Mouse (Mus musculus): ENCODE measurements at regions not wholly inside any gene's neighbourhood (a gene's known extent, or its start where the extent isn't known, plus 50 kb on each side); places are given as distances from the start of the nearest gene placed in this dataset.

DNA sequence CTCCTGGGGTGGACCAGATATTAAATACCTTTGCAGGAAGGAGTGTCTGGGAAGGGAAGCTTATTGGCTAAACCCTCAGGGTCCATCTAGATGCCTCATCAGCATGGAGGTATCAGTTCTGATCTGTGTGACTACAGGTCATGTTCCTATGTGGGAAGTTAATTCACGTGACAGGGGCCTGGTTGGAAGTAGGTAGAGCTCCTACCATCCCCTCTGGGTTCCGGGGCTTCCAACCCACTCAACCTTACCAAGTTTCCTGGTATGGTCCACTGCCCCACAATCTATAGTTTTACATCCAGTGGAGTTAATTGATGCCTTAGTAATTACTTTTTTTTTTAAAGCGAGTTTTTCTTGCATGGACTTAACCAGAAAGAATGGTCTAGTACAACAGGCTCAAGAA is 130.3 kb downstream of the Enc1 start:
- no peak for TF ChIP-seq GATA4 (IDR thresholded peaks at IDR 0.05; ENCODE audit: insufficient replicate concordance, low read length)

DNA sequence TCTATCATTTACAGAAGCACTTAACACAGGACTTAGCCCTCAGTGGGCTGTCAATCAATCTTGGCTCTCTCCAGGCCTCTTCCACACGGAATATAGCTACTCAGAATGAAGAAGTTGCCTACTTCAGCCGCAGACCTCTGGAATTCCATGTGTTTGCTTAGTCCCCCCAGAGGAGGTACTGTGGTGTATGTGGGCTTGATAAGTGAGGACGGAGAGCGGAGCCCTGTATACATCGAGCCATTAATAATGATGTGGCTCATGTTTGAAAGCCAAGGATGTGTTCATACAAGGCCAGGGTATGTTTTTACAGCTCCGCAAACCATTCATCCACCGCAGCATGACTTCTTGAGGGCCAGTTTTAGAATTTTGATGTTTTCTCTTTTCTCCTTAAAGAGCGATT is 125.8 kb downstream of the Enc1 start:
- TF ChIP-seq GATA4 (IDR thresholded peaks at IDR 0.05; ENCODE audit: insufficient replicate concordance, low read length) = no peak

DNA sequence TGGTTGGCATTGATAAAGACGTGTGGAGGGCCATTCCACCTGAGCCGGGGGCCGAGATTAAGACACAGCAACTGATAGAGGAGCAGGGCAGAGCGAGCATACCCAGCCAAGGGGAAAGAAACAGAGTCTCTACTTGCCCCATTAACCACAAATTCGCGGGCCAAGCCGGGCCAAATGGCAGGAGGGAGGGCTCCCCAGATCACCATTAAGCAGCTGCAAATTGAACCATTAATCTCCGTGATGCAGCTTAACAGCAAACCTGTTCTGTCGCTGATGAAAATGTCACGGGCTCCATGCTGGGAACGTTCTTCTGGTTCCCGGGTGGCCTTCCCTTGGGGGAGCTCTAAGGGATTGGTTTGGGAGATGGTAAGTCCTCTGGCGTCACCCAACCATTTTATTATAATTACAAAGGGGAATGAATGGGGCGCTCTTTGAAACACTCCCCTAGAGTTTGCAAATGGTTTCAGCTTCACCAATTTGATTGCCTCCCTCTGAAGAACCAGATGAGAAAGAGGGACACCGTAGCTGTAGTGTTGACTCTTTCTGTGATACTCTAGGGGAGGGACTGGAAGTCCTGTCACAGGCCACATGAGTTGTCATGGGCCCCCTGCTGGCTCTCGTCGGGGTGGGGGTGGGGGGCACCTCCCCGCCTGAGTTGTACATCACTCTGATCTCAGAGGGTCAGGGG is 124.8 kb downstream of the Enc1 start:
- TF ChIP-seq GATA4 (IDR thresholded peaks at IDR 0.05; ENCODE audit: insufficient replicate concordance, low read length) = no peak

DNA sequence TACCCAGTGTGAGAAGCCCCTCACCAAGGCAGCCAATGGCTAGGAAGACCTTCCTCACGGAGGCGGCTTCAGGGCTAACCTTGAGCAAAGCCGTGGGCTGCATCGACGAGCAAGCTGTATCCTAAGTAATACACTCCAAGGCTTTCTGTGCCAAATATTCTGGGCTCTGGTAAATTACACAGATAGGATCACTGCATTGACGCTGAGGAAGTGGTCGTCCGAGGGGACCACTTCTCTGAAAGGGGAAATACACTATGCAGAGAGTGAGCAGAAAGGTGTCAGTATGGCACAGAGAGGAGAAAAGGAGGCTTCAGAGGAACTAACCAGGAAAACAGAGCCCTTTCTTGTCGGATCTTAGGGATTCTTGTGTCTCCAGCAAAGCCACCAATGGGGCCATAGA is 124.1 kb downstream of the Enc1 start:
- TF ChIP-seq GATA4 (IDR thresholded peaks at IDR 0.05; ENCODE audit: insufficient replicate concordance, low read length) = no peak

DNA sequence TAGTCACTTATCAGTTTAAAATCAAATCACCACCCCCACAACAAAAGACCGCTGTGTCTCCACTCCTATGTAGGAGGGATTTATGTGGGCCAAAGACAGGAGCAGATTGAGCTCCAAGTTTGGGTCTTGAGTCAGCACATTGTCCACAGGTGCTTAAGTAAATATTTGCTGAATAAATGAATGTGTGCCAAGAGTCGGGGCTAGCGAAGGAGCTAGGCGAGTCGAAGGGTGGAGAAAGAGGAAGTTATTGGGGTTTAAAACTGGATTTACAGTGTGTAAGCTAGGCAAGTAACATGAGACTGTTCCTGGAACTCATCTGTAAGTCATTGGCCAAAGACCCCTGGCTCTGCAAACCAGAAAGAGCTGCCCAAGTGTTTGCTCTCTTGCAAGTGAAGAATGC is 122.9 kb downstream of the Enc1 start:
- no peak for TF ChIP-seq GATA4 (IDR thresholded peaks at IDR 0.05; ENCODE audit: insufficient replicate concordance, low read length)

DNA sequence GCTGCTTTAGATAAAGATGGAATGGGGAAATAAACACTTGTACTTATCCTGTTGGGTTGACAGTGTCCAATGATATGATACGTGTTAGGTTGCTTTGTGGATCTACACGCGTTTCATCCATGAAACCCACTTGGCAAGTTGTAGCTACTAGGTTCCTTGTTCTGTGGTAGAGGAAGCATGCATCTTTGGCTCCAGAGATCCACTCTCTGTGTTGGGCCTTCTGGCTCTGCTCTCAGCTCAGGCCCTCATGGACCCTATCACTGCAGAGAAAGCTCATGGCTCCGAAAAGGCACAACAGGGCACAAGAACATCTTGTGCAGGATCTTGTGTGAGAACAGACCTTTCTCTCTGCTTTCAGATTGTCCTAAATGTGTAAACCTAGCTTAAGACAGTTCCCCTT is 122.3 kb downstream of the Enc1 start:
- TF ChIP-seq GATA4 (IDR thresholded peaks at IDR 0.05; ENCODE audit: insufficient replicate concordance, low read length) = no peak

DNA sequence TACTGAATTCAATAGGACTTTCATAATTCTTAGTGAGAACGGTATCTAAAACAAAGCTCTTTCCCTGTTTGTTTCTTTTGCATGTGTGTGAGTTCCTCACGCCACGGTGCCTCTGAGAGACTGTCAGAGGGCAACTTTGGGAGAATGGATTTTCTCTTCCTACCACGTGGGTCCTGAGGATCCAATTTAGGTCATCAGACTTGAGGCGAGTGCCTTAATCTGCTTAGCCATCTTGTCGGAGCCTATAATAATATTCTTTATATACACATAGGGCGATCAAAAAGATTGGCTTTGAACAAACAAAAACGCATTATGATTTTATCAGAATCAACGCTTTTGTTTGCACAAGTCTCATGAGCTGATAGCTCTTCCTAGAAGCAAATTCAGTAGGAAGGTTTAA is 119.6 kb downstream of the Enc1 start:
- TF ChIP-seq GATA4 (IDR thresholded peaks at IDR 0.05; ENCODE audit: insufficient replicate concordance, low read length) = no peak

GRCm38 (mm10) chr13:97358781-97359305 is 117.9 kb downstream of the Enc1 start:
- no peak for TF ChIP-seq GATA4 (IDR thresholded peaks at IDR 0.05; ENCODE audit: insufficient replicate concordance, low read length)

DNA sequence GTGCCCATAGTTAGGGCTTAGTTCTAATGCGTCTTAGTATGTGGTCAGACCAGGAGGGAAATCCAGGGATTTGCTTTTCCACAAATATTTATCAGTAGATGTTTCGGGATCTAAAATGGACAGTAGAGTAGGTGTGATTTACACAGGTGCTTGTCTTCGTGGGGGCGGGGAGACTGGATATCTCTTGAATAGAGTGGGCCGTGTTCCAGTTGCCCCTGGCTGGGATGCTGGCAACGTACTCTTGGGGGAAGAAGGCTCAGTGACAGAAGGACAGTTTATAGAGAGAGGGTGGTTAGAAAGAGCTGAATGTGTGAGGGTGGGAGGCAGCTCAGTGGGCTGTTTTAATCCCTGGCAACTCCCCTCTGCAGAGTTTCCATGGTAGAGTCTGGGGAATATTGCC is 117.4 kb downstream of the Enc1 start:
- no peak for TF ChIP-seq GATA4 (IDR thresholded peaks at IDR 0.05; ENCODE audit: insufficient replicate concordance, low read length)

- no peak for TF ChIP-seq GATA4 (IDR thresholded peaks at IDR 0.05; ENCODE audit: insufficient replicate concordance, low read length)
These were observed 116.3 kb downstream of the Enc1 start for GRCm38 (mm10) chr13:97356923-97357807.

- TF ChIP-seq GATA4 (IDR thresholded peaks at IDR 0.05; ENCODE audit: insufficient replicate concordance, low read length) = no peak
These were observed 106.8 kb downstream of the Enc1 start for GRCm38 (mm10) chr13:97347696-97348095.

GRCm38 (mm10) chr13:97341218-97341889 is 100.4 kb downstream of the Enc1 start:
- peak; percentile 40; the same call in 1 of the 2 replicates for TF ChIP-seq GATA4 (IDR thresholded peaks at IDR 0.05; ENCODE audit: insufficient replicate concordance, low read length)

DNA sequence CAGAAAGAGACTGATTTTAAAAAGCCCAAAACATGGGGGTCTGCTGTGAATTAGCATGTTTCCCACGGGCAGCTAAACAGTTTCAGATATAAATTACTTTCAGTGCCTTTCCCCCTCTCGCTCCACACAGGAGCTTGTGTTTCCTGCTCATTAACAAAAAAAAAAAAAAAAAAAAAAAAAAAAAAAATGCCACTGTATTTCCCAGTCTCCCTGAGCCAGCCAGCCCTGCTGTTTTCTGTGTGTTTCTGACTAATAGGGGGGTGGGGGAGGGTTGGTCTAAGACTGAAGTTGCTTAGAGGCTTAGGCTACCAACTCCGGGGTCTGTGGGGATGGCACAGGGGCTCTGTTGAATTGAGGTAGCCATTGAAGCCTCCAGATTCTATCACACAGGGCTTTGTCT is 97.0 kb downstream of the Enc1 start:
- no peak for TF ChIP-seq GATA4 (IDR thresholded peaks at IDR 0.05; ENCODE audit: insufficient replicate concordance, low read length)

DNA sequence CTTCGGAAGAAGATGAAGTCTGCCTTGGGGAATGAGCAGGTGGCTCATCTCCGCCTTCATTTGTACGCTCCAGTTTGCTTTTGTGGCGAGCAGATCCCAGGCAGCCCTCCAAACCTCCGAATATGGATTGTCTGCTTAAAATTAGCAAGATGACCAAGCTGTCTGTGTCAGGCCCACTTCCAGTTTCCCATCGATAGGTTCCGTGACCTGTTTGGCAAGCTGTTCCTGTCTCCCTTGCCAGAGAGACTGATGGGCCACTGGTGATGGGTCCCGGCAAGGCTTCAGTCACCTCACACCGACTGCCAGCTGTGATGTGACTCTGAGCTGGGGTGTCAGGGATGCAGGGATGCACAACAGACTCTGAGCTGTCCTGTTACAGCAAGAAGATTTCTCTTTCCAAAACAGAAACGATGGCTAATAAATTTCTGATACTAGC is 96.4 kb downstream of the Enc1 start:
- no peak for TF ChIP-seq GATA4 (IDR thresholded peaks at IDR 0.05; ENCODE audit: insufficient replicate concordance, low read length)

GRCm38 (mm10) chr13:97333801-97334534 is 93.1 kb downstream of the Enc1 start:
- TF ChIP-seq GATA4 (IDR thresholded peaks at IDR 0.05; ENCODE audit: insufficient replicate concordance, low read length) = no peak

Measured in liver, adult (tissue).